Comparison of ENCODE assay signal across 8 mouse cellular contexts in genomic region chr19:10869241-10869885, GRCm38 (mm10). TPM values are rescaled to one million over a fixed set of nuclear protein-coding genes. Genes with fewer than 3 reads are reported as not detected.
DNase-seq lines count a peak whose midpoint lies in the region; ATAC-seq lines count a peak whose summit lies in the region.

No protein-coding gene starts in this region.

- peaks cover 5% of the 10 kb centered on the region; the same call in 1 of the 2 replicates for H3K36me3 ChIP-seq in liver, embryonic 16.5 days (ENCODE audit: control insufficient read depth, insufficient read depth)
- H3K36me3 ChIP-seq in neural tube, embryonic 14.5 days (ENCODE audit: control insufficient read depth, insufficient read depth, low read length): peaks cover 46% of the 10 kb centered on the region

- no peak overlapping the region for H3K27ac ChIP-seq in liver, embryonic 16.5 days (ENCODE audit: low read length)
- H3K27ac ChIP-seq in neural tube, embryonic 14.5 days (ENCODE audit: low read depth, low read length): peak overlapping the region; percentile 92

- H3K9ac ChIP-seq in liver, embryonic 16.5 days (ENCODE audit: low read depth, low read length): peak overlapping the region; percentile 38; the same call in 1 of the 2 replicates
- H3K9ac ChIP-seq in neural tube, embryonic 14.5 days (replicated peaks; ENCODE audit: low read depth, low read length): peak overlapping the region; percentile 96

- intact Hi-C loops in heart, postnatal 36 days (cut with DNase I): no loop called here

- under 1% methylated on average over 43 of the region's 43 CpGs for WGBS in liver, embryonic 16.5 days (ENCODE audit: insufficient replicate concordance)
- WGBS in neural tube, embryonic 14.5 days: 0% methylated on average over 43 of the region's 43 CpGs

- peak overlapping the region; percentile 55 for H3K4me3 ChIP-seq in liver, embryonic 16.5 days (ENCODE audit: low read depth, low read length)
- peak overlapping the region; percentile 88 for H3K4me3 ChIP-seq in neural tube, embryonic 14.5 days (ENCODE audit: low read depth, low read length)

- DNase-seq in ES-CJ7 (ENCODE audit: low read depth, low spot score): peak; percentile 51
- peak; percentile 94 to 95 for DNase-seq in cerebellum, adult 18-20 months
- DNase-seq in forelimb bud, embryonic 11.5 days (ENCODE audit: low read depth, low spot score): peak; percentile 80
- DNase-seq in heart, postnatal 36 days: peak; percentile 77 to 80
- DNase-seq in layer of hippocampus, adult 18-20 months (ENCODE audit: low spot score in 2 of 2): peak; percentile 81 to 92
- DNase-seq in thymus, postnatal 36 days: peak; percentile 32 to 36

- peak; percentile 75 for ATAC-seq in liver, embryonic 16.5 days (ENCODE audit: low read depth)
- ATAC-seq in neural tube, embryonic 14.5 days (ENCODE audit: low read depth): peak; percentile 96

- H3K4me2 ChIP-seq in liver, embryonic 16.5 days (ENCODE audit: low read depth, low read length): peak overlapping the region; percentile 63
- peak overlapping the region; percentile 90 for H3K4me2 ChIP-seq in neural tube, embryonic 14.5 days (ENCODE audit: low read depth, low read length)

- H3K9me3 ChIP-seq in liver, embryonic 16.5 days (replicated peaks; ENCODE audit: control insufficient read depth, low read length): no peaks in the 10 kb centered on the region
- no peaks in the 10 kb centered on the region for H3K9me3 ChIP-seq in neural tube, embryonic 14.5 days (ENCODE audit: control insufficient read depth, low read length)

- peaks cover 15% of the 10 kb centered on the region for H3K27me3 ChIP-seq in liver, embryonic 16.5 days (ENCODE audit: control insufficient read depth, insufficient read depth, low read depth, low read length)
- H3K27me3 ChIP-seq in neural tube, embryonic 14.5 days (ENCODE audit: control insufficient read depth, insufficient read depth, low read length): no peaks in the 10 kb centered on the region

- peaks cover 3% of the 10 kb centered on the region; the same call in 1 of the 2 replicates for H3K4me1 ChIP-seq in liver, embryonic 16.5 days (ENCODE audit: control insufficient read depth, low read depth, low read length)
- peaks cover 14% of the 10 kb centered on the region; the same call in 1 of the 2 replicates for H3K4me1 ChIP-seq in neural tube, embryonic 14.5 days (ENCODE audit: control insufficient read depth, insufficient read depth, low read length)

RNA-seq across cellular contexts. Expression of gene Tmem132a, which starts 0.4 kb away (rescaled TPM):
- total RNA-seq in heart, postnatal 36 days (2021): 10 to 100 TPM; 12.4 to 14.8 TPM
- total RNA-seq in layer of hippocampus, adult 18-20 months (2021): 100 to 1,000 TPM; 148 to 178 TPM
- 2.7 and 3.1 TPM in 2 replicates for polyA plus RNA-seq in liver, embryonic 16.5 days (2015; fragmentation: Nextera tagmentation; extraction: Ambion mirVana)
- 132 and 146 TPM in 2 replicates for polyA plus RNA-seq in neural tube, embryonic 14.5 days (2014; fragmentation: Nextera tagmentation; extraction: Ambion mirVana)

RNA-seq across cellular contexts. Expression of gene Tmem109, which starts 12.4 kb away (rescaled TPM):
- total RNA-seq in heart, postnatal 36 days (2021): 100 to 1,000 TPM in 1 of 2 experiments, 10 to 100 TPM in 1; 97.4 to 107 TPM
- 10 to 100 TPM; 46.9 to 51.0 TPM for total RNA-seq in layer of hippocampus, adult 18-20 months (2021)
- 16.9 and 20.0 TPM in 2 replicates for polyA plus RNA-seq in liver, embryonic 16.5 days (2015; fragmentation: Nextera tagmentation; extraction: Ambion mirVana)
- polyA plus RNA-seq in neural tube, embryonic 14.5 days (2014; fragmentation: Nextera tagmentation; extraction: Ambion mirVana): 36.3 and 39.1 TPM in 2 replicates

RNA-seq across cellular contexts. Expression of gene Prpf19, which starts 25.7 kb away (rescaled TPM):
- total RNA-seq in heart, postnatal 36 days (2021): 100 to 1,000 TPM; 218 to 273 TPM
- total RNA-seq in layer of hippocampus, adult 18-20 months (2021): 100 to 1,000 TPM; 197 to 217 TPM
- 11.7 and 12.2 TPM in 2 replicates for polyA plus RNA-seq in liver, embryonic 16.5 days (2015; fragmentation: Nextera tagmentation; extraction: Ambion mirVana)
- polyA plus RNA-seq in neural tube, embryonic 14.5 days (2014; fragmentation: Nextera tagmentation; extraction: Ambion mirVana): 37.6 and 48.8 TPM in 2 replicates

RNA-seq across cellular contexts. Expression of gene Slc15a3, which starts 29.8 kb away (rescaled TPM):
- 1 to 10 TPM; 2.2 to 2.4 TPM for total RNA-seq in heart, postnatal 36 days (2021)
- 1 to 10 TPM in 1 of 2 experiments, under 1 TPM in 1; 0.89 to 1.4 TPM for total RNA-seq in layer of hippocampus, adult 18-20 months (2021)
- 1.5 and 1.8 TPM in 2 replicates for polyA plus RNA-seq in liver, embryonic 16.5 days (2015; fragmentation: Nextera tagmentation; extraction: Ambion mirVana)
- 0.36 and 0.52 TPM in 2 replicates for polyA plus RNA-seq in neural tube, embryonic 14.5 days (2014; fragmentation: Nextera tagmentation; extraction: Ambion mirVana)

RNA-seq across cellular contexts. Expression of gene Cd6, which starts 39.5 kb away (rescaled TPM):
- under 1 TPM; 0.08 to 0.31 TPM for total RNA-seq in heart, postnatal 36 days (2021)
- total RNA-seq in layer of hippocampus, adult 18-20 months (2021): under 1 TPM in 1 of 2 experiments, not detected in 1; 0.57 TPM
- 0.04 TPM in 1 of 2 replicates, not detected in the other for polyA plus RNA-seq in liver, embryonic 16.5 days (2015; fragmentation: Nextera tagmentation; extraction: Ambion mirVana)
- not detected in 2 replicates for polyA plus RNA-seq in neural tube, embryonic 14.5 days (2014; fragmentation: Nextera tagmentation; extraction: Ambion mirVana)

Comparison
In these comparisons a context has a peak if more than half of its experiments do, and no peak if none do; other contexts are left out.
1. DNase-seq: peak in every context shown above with its lines; median percentile 94 in cerebellum, adult 18-20 months; 86 in layer of hippocampus, adult 18-20 months; 80 in forelimb bud, embryonic 11.5 days; 78 in heart, postnatal 36 days; 51 in ES-CJ7; 34 in thymus, postnatal 36 days.
2. RNA of gene Tmem132a, which starts 0.4 kb away (total RNA-seq): 148 to 178 TPM in layer of hippocampus, adult 18-20 months; 12.4 to 14.8 TPM in heart, postnatal 36 days; every median in the first group is over 4 times any median in the second.